Mouse (Mus musculus) bone marrow macrophage, adult 2 months (primary cell): ENCODE measurements around the gene Dyx1c1. TPM values are rescaled to one million over a fixed set of nuclear protein-coding genes. Genes with fewer than 3 reads are reported as not detected.

Source experiments
- H3K27ac ChIP-seq: 2 replicates; pipeline ENCODE4 v1.5.1; 2012; ENCODE audit warnings: low read depth, low read length; ENCODE audit not compliant: insufficient read depth
- H3K4me1 ChIP-seq: 2 replicates; pipeline ENCODE4 v1.6.1; 2012; ENCODE audit warnings: low read length; ENCODE audit not compliant: control insufficient read depth, insufficient read depth
- H3K4me3 ChIP-seq: 2 replicates; pipeline ENCODE4 v1.5.1; 2012; ENCODE audit warnings: mild to moderate bottlenecking, low read length, moderate library complexity; ENCODE audit not compliant: insufficient read depth
- CTCF ChIP-seq: IDR thresholded peaks from 2 replicates; pipeline ENCODE4 v1.5.1; 2012; ENCODE audit warnings: low read depth, mild to moderate bottlenecking, low read length, moderate library complexity
- POLR2A ChIP-seq: IDR thresholded peaks from 2 replicates; pipeline ENCODE4 v1.6.1; 2012; ENCODE audit warnings: mild to moderate bottlenecking, low read depth, low read length, borderline replicate concordance
- polyA plus RNA-seq: library from polyadenylated mRNA; stranded (reverse); fragments of >200 nt; gene quantifications from 2 replicates; pipeline ENCODE4 v1.2.4, GENCODE M21; 2012; ENCODE audit not compliant: missing spikeins, insufficient read depth, insufficient read length

Gene Dyx1c1
- polyA plus RNA-seq = 0.34 and 0.48 TPM in 2 replicates

DNA sequence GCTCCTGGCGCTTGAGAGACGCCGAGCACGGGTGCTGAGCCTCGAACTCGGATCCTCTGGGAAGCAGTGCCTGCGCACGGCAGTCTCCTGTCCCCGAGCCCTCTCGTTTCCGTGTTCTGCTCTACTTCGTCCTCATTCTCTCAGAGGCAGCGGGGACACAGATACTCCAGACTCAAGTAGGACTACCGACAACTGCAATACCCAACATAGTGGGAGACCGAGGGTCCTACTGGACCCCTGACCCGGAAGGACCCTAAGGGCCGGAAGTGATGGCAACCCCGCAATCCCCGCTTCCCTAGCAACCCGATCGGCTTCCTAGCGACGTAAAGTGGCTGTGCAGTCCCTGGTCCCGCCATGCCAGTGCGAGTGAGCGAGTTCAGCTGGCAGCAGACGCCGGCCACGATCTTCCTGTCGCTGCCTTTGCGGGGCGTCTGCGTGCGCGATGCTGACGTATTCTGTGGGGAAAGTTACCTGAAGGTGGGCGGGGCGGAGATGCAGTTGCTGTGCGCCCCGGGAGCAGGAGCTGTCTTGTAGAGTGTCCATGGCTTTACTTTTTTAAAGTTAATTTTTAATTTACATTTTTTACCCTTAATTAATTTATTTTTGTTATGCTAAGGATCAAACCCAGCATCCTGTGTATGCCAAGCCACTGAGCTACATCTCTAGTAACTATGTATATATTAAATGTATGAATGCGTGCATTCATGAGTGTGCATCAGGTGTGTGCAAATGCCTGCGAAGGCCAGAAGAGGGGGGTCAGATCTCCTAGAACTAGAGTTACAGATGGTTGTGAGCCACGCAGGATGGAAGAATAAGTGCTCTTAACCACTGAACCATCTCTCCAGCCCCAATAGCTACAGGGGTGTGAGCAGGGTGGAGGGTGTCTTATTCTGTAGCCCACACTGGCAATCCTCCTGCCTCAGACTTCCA lies at the start of gene Dyx1c1, which contains the start of gene Gm44503:
Gene Dyx1c1 (plus strand): TSS at position 265 of the 930 bp plus-strand sequence.
Gene Gm44503 (plus strand): TSS at position 332 of the 930 bp plus-strand sequence.
- Histone ChIP-seq H3K4me3 (peak within 1 kb of the TSS; percentile 67), H3K27ac (no peak within 1 kb of the TSS; the same call in 1 of the 2 replicates), H3K4me1 (peaks cover 8% of the 10 kb centered on the region)
- TF ChIP-seq POLR2A (no peak), CTCF (no peak)

DNA sequence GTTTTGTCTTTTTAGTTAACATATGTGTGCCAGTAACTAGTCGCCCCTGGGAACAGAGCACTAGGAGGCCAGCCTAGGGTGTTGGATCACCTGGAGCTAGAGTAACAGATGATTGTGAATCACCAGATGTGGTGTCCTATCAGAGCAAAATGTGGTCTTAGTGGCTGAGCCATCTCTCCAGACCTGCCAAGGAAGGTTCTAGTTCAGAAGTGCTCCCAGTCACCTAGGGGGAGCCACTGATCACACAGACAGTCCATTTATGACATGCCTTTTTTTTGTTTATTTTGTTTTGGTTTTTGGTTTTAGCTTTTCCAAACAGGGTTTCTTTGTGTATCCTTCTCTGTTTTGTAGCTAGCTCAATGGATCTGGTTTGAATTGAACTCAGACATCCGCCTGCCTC lies 47.2 kb upstream of the Dyx1c1 start:
- Histone ChIP-seq H3K4me1 (no peaks in the 10 kb centered on the region), H3K4me3 (no peak overlapping the region), H3K27ac (no peak overlapping the region)
- no peak for TF ChIP-seq POLR2A
- no peak for TF ChIP-seq CTCF

DNA sequence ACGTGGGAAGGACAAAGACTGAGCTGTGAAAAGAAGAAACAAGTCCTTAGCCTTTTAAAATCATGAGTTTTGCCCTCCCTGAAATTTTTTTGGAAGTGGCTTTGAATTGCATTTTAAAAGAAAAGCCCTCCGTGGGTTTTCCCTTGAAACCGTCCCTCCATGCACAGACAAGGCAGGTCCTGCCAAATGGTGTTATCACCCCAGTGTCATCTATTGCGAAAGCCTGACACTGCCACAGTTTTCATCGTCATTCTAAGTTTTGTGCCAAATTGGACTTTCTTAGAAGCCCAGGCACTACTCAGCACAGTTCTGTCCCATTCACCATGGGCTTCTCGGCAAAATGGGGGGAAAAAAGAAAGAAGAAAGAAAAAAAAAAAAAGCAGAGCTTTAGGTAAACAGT lies 45.0 kb upstream of the Dyx1c1 start:
- TF ChIP-seq CTCF (no peak), POLR2A (no peak)
- no peak overlapping the region for H3K27ac ChIP-seq
- H3K4me1 ChIP-seq = no peaks in the 10 kb centered on the region
- H3K4me3 ChIP-seq = no peak overlapping the region

DNA sequence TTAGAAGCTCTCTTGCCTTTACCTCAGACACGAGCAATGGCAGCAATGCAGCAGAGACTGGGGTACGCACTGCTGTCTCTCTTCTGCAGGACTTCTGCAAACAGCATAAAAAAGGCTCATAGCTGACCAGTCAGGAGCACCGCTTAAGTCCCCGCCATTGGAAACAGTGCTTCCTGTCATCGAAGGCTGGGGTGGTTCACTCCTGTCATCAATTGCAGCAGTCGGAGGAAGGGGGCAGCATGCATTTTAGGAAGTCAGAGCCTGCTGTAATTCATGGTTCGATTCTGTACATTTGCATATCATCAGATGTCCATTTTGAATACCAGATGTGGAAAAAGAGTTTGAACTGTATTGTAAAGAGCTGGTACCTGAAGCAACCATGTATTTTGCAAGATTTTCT lies 42.9 kb upstream of the Dyx1c1 start:
- H3K4me1 ChIP-seq = no peaks in the 10 kb centered on the region
- no peak overlapping the region for H3K27ac ChIP-seq
- no peak overlapping the region for H3K4me3 ChIP-seq
- TF ChIP-seq CTCF (no peak), POLR2A (no peak)

DNA sequence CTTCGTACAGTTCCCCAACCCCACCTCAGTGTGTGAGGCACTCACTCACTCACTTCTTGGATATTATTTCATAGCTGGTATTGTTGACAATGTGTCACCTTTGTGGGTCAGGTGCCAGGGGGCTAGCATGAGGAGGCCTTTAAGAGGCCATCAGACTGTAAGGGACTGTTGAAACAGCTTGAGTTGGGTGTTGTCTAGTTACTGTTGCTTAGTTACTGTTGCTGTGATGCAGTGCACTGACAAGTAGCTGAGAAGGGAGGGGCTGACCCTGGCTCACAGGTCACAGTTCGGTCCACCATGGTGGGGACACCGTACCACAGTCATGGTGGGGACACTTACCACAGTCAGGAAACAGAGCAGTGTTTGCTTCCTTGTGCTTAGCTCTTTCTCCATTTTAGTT lies 35.5 kb upstream of the Dyx1c1 start:
- no peak overlapping the region for H3K27ac ChIP-seq
- TF ChIP-seq CTCF (no peak), POLR2A (no peak)
- no peak overlapping the region for H3K4me3 ChIP-seq
- no peaks in the 10 kb centered on the region for H3K4me1 ChIP-seq

DNA sequence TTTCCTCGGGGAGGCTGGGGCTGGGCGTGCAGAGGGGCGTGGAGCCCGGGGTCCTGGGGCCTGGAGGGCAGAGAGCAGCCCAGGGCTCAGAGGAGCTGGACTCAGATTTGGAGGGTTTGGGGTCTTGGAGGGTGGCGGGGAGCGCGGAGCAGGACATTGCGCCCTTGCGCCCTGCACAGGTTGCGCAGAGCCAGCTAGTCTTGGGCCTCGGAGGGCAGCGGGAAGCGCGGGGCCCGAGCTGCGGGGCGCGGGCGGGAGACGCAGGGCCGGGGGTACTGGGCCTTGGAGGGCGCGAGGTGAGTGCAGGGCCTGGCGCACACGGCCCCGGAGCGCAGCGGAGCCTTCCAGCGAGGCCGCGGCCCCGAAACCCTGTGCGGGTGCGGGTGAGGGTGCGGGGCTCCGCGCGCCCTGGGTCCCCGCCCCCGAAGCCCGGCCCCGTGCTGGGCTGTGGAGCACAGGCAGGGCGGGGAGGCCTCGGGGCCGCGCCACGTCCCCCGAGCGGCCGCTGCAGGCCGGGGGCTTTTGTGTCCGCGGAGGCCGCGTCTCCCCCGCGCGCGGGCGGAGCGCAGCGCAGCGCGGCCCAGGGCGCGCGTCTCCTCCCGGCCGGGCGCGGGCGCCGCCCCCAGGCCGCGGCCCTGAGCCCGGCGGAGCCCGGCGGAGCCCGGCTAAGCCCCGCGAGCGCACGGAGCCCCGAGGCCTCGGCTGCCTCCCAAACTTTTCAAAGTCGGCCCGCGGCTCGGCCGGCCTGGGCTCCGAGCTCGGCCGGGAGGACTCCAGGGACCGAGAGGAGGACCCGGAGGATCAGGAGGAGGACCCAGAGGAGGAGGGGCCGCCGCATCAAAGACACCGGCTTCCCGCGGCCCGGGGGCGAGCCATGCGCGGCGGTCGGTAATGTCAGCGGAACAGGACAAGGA lies 33.3 kb upstream of the Dyx1c1 start, which contains the start of gene Pygo1:
Gene Pygo1 (plus strand): TSS at position 625 of the 914 bp plus-strand sequence.
- no peaks in the 10 kb centered on the region for H3K4me1 ChIP-seq
- H3K4me3 ChIP-seq = peak within 1 kb of the TSS; percentile 37
- H3K27ac ChIP-seq = no peak within 1 kb of the TSS
- TF ChIP-seq CTCF = no peak
- TF ChIP-seq POLR2A = no peak

DNA sequence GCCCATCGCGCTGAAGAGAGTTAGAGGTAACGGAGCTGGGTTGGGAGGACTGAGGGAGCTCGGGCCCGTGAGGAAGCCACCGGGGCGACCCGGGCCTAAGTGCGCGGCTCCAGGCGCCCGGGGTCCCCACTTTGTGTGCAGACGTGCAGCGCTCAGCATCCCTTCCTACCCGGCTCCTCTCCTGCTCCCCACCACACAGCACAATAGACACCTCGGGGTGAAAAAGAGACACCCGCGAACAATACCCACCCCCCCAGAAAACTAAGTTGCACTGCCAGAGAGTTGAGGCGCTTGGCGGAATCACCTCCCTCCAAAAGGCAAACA lies 32.7 kb upstream of the Dyx1c1 start:
- Histone ChIP-seq H3K4me3 (peak overlapping the region; percentile 37), H3K27ac (no peak overlapping the region), H3K4me1 (no peaks in the 10 kb centered on the region)
- TF ChIP-seq POLR2A (no peak), CTCF (no peak)

DNA sequence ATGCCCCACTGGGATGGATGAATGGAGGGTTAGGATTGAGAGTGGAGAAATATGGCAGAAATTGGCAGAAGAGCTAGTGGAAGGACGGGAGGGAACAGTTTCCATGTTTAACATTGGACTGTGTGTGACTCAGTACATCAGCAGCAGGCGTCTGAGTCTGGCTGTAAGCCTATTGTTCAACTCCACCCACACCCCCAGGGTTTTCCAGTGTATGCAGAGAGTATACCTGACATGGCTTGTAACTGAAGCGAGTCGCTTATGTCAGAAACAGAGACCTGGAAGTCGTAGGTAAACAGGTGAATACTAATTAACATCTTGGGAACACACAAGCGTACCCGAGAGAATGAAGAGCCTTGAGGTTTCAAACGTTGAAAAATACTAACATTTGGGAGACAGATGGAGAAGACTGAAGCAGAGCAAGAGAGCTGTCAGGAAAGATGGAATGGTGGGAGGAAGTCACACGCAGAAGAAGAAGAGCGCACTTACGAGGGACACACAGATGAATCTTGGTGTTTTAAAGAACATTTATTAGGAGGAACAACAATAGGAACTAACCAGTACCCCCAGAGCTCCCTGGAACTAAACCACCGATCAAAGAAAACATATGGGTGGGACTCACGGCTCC lies 27.3 kb upstream of the Dyx1c1 start:
- no peak for TF ChIP-seq CTCF
- Histone ChIP-seq H3K4me3 (no peak overlapping the region), H3K27ac (no peak overlapping the region), H3K4me1 (no peaks in the 10 kb centered on the region)

DNA sequence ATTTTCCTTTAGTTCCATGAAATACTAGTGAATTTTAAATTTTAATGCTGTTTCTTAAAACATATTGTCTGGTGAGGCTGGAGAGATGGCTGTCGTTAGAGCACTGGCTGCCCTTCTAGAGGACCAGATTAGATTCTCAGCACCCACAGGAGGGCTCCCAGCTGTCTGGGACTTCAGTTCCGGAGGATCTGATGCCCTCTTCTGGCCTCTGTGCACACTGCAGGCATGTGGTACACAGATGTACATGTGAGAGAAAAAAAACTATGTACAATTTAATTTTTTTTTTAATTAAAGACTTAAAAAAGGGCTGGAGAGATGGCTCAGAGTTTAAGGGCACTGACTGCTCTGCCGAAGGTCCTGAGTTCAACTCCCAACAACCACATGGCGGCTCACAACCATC lies 23.3 kb upstream of the Dyx1c1 start:
- no peak for TF ChIP-seq POLR2A
- no peak for TF ChIP-seq CTCF
- Histone ChIP-seq H3K27ac (no peak overlapping the region), H3K4me3 (no peak overlapping the region), H3K4me1 (no peaks in the 10 kb centered on the region)
